Mouse (Mus musculus): ENCODE measurements around the gene B3gnt6.
"Not testable (repeated sequence)": the region's sequence is repeated elsewhere in the genome, so short reads cannot be mapped to it uniquely, and the experiment has no call there.

The B3gnt6 gene

GRCm38 (mm10) chr7:98199381-98199780 is at the start of gene B3gnt6:
TSS of gene B3gnt6 (minus strand) at chr7:98199481.
- no peak for DNase-seq (ENCODE audit: low spot score in 2 of 2)

GRCm38 (mm10) chr7:98236686-98237359 is 37.5 kb upstream of the B3gnt6 start:
- peak; percentile 12 to 44 for DNase-seq (ENCODE audit: low spot score in 2 of 2)

GRCm38 (mm10) chr7:98223796-98224195 is 24.5 kb upstream of the B3gnt6 start:
- DNase-seq (ENCODE audit: low spot score in 2 of 2) = no peak

- DNase-seq (ENCODE audit: low spot score in 2 of 2) = no peak
Observed at GRCm38 (mm10) chr7:98216713-98217112, 17.4 kb upstream of the B3gnt6 start.

- no peak for DNase-seq (ENCODE audit: low spot score in 2 of 2)
Observed at GRCm38 (mm10) chr7:98202946-98203345, 3.7 kb upstream of the B3gnt6 start.

GRCm38 (mm10) chr7:98201493-98202028 is 2.3 kb upstream of the B3gnt6 start:
- DNase-seq (ENCODE audit: low spot score in 2 of 2) = no peak

- no peak for DNase-seq (ENCODE audit: low spot score in 2 of 2)
Observed at GRCm38 (mm10) chr7:98200396-98200795, 1.1 kb upstream of the B3gnt6 start.

- DNase-seq (ENCODE audit: low spot score in 2 of 2) = no peak
Observed at GRCm38 (mm10) chr7:98195151-98195801, 4.0 kb downstream of the B3gnt6 start.

GRCm38 (mm10) chr7:98194026-98194792 is 5.1 kb downstream of the B3gnt6 start:
- peak; percentile 39 to 40 for DNase-seq (ENCODE audit: low spot score in 2 of 2)

GRCm38 (mm10) chr7:98193515-98194025 is 5.7 kb downstream of the B3gnt6 start:
- peak; percentile 16 to 51 for DNase-seq (ENCODE audit: low spot score in 2 of 2)

- DNase-seq (ENCODE audit: low spot score in 2 of 2) = no peak
Observed at GRCm38 (mm10) chr7:98191571-98192250, 7.6 kb downstream of the B3gnt6 start.

GRCm38 (mm10) chr7:98190578-98190977 is 8.7 kb downstream of the B3gnt6 start:
- DNase-seq (ENCODE audit: low spot score in 2 of 2) = no peak

GRCm38 (mm10) chr7:98189745-98190144 is 9.5 kb downstream of the B3gnt6 start:
- no peak for DNase-seq (ENCODE audit: low spot score in 2 of 2)

GRCm38 (mm10) chr7:98188680-98189079 is 10.6 kb downstream of the B3gnt6 start:
- DNase-seq (ENCODE audit: low spot score in 2 of 2) = no peak

- no peak for DNase-seq (ENCODE audit: low spot score in 2 of 2)
Observed at GRCm38 (mm10) chr7:98188238-98188637, 11.0 kb downstream of the B3gnt6 start.

- DNase-seq (ENCODE audit: low spot score in 2 of 2) = not testable (repeated sequence)
Observed at GRCm38 (mm10) chr7:98187332-98187731, 11.9 kb downstream of the B3gnt6 start.

GRCm38 (mm10) chr7:98186637-98187036 is 12.6 kb downstream of the B3gnt6 start:
- DNase-seq (ENCODE audit: low spot score in 2 of 2) = no peak

GRCm38 (mm10) chr7:98185326-98185725 is 14.0 kb downstream of the B3gnt6 start:
- no peak for DNase-seq (ENCODE audit: low spot score in 2 of 2)

- no peak for DNase-seq (ENCODE audit: low spot score in 2 of 2)
Observed at GRCm38 (mm10) chr7:98178560-98179231, 20.6 kb downstream of the B3gnt6 start.

- DNase-seq (ENCODE audit: low spot score in 2 of 2) = peak; percentile 46 to 57
Observed at GRCm38 (mm10) chr7:98177929-98178559, 21.2 kb downstream of the B3gnt6 start, which contains the start of gene Capn5. TSS of gene Capn5 (minus strand) at chr7:98178274.

Measured in right cerebral cortex, adult 2 months (tissue).